Mouse (Mus musculus): ENCODE results near the gene Actrt2.

GRCm38 (mm10) chr4:154660025-154660424, 7.6 kb downstream of the Actrt2 start:
- TF ChIP-seq CTCF (IDR thresholded peaks at IDR 0.05) (no peak), EP300 (IDR thresholded peaks at IDR 0.05) (no peak)

Measured in lung, postnatal 0 days (tissue).